8 mouse cellular contexts compared by ENCODE assay signal in the genomic region with DNA sequence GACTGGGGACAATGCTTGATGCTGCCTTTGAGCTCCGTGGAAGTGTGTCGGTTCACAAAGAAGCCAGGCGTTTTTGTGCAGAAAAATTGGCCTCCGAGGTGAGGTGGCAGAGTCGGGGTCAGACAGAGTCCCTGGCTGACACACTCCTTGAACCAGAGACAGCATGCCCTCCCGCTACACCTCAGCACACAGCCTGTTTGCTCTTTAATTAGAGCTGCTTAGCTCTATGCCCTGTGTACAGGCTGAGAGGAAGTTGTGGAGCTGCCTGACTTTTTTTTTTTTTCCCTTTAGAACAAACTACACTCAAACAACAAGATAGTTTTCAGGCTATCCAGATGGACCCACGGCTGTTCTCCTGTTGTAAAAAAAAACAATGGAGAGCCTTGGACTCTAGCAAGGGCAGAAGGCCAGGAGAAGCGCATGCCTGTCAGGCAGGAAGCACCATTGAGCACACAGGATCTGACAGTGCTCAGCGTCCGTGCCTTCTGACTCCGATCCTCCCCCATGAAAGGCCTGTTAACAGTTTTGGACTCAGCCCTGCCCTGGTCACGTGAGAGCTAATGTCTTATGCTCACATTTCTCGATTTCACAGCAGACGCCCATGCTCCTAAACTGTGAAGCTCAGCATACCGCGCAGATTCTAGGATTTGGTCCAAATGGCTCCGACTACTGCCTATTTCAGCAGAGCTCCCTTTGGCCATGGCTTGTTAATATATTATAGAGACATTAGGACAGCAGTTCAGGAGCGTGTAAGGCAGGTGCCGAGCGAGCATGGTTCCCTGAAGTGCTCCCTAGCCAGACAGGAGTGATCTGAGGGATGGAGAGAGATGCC. TPM values are rescaled to one million over a fixed set of nuclear protein-coding genes. Genes with fewer than 3 reads are reported as not detected.
DNase-seq lines count a peak whose midpoint lies in the region; ATAC-seq and TF ChIP-seq lines count a peak whose summit lies in the region.

No protein-coding gene starts in this region.

- no peaks in the 10 kb centered on the region for H3K9me3 ChIP-seq in intestine, embryonic 15.5 days
- H3K9me3 ChIP-seq in intestine, postnatal 0 days (ENCODE audit: control insufficient read depth), result no peaks in the 10 kb centered on the region
- no peaks in the 10 kb centered on the region for H3K9me3 ChIP-seq in heart, embryonic 15.5 days (replicated peaks)
- no peaks in the 10 kb centered on the region for H3K9me3 ChIP-seq in midbrain, embryonic 10.5 days (replicated peaks)
- H3K9me3 ChIP-seq in stomach, postnatal 0 days (ENCODE audit: control insufficient read depth, low read length), result no peaks in the 10 kb centered on the region

- H3K4me2 ChIP-seq in intestine, embryonic 15.5 days (replicated peaks), result no peak overlapping the region
- H3K4me2 ChIP-seq in intestine, postnatal 0 days (replicated peaks; ENCODE audit: low read depth), result no peak overlapping the region
- no peak overlapping the region for H3K4me2 ChIP-seq in heart, embryonic 15.5 days
- H3K4me2 ChIP-seq in stomach, postnatal 0 days (replicated peaks; ENCODE audit: low read depth), result no peak overlapping the region; the same call in 1 of the 2 replicates

- H3K36me3 ChIP-seq in intestine, embryonic 15.5 days, result no peaks in the 10 kb centered on the region
- H3K36me3 ChIP-seq in intestine, postnatal 0 days (ENCODE audit: control insufficient read depth, insufficient read depth), result no peaks in the 10 kb centered on the region; the same call in 1 of the 2 replicates
- H3K36me3 ChIP-seq in heart, embryonic 15.5 days, result no peaks in the 10 kb centered on the region
- no peaks in the 10 kb centered on the region for H3K36me3 ChIP-seq in midbrain, embryonic 10.5 days
- H3K36me3 ChIP-seq in stomach, postnatal 0 days (ENCODE audit: control insufficient read depth, insufficient read depth, low read length), result no peaks in the 10 kb centered on the region

- H3K4me3 ChIP-seq in intestine, embryonic 15.5 days (replicated peaks), result no peak overlapping the region
- no peak overlapping the region for H3K4me3 ChIP-seq in intestine, postnatal 0 days (ENCODE audit: low read depth, low read length)
- no peak overlapping the region for H3K4me3 ChIP-seq in heart, embryonic 15.5 days
- H3K4me3 ChIP-seq in midbrain, embryonic 10.5 days, result no peak overlapping the region
- H3K4me3 ChIP-seq in stomach, postnatal 0 days (ENCODE audit: low read depth, low read length), result no peak overlapping the region

- TF ChIP-seq CTCF in intestine, postnatal 0 days (IDR thresholded peaks at IDR 0.05; ENCODE audit: low read depth), result no peak
- TF ChIP-seq CTCF in stomach, postnatal 0 days (IDR thresholded peaks at IDR 0.05; ENCODE audit: low read depth), result no peak

- WGBS in intestine, embryonic 15.5 days, result 54% methylated on average over 20 of the region's 20 CpGs
- 50% methylated on average over 20 of the region's 20 CpGs for WGBS in intestine, postnatal 0 days
- 51% methylated on average over 20 of the region's 20 CpGs for WGBS in heart, embryonic 15.5 days
- WGBS in midbrain, embryonic 10.5 days, result 52% methylated on average over 20 of the region's 20 CpGs
- 42% methylated on average over 20 of the region's 20 CpGs for WGBS in stomach, postnatal 0 days

- TF ChIP-seq EP300 in stomach, postnatal 0 days (optimal IDR thresholded peaks at IDR 0.05), result no peak

- no peaks in the 10 kb centered on the region for H3K4me1 ChIP-seq in intestine, embryonic 15.5 days (replicated peaks)
- H3K4me1 ChIP-seq in intestine, postnatal 0 days (replicated peaks; ENCODE audit: control insufficient read depth, insufficient read depth, low read length), result no peaks in the 10 kb centered on the region
- peaks cover 3% of the 10 kb centered on the region for H3K4me1 ChIP-seq in heart, embryonic 15.5 days (replicated peaks)
- H3K4me1 ChIP-seq in midbrain, embryonic 10.5 days, result peaks cover 22% of the 10 kb centered on the region
- no peaks in the 10 kb centered on the region for H3K4me1 ChIP-seq in stomach, postnatal 0 days (replicated peaks; ENCODE audit: control insufficient read depth, insufficient read depth)

- no peaks in the 10 kb centered on the region for H3K27me3 ChIP-seq in intestine, embryonic 15.5 days (replicated peaks)
- no peaks in the 10 kb centered on the region for H3K27me3 ChIP-seq in intestine, postnatal 0 days (replicated peaks; ENCODE audit: control insufficient read depth, insufficient read depth, low read length)
- no peaks in the 10 kb centered on the region for H3K27me3 ChIP-seq in heart, embryonic 15.5 days
- peaks cover 5% of the 10 kb centered on the region; the same call in 1 of the 2 replicates for H3K27me3 ChIP-seq in midbrain, embryonic 10.5 days (ENCODE audit: low read depth, poor library complexity, severe bottlenecking)
- no peaks in the 10 kb centered on the region for H3K27me3 ChIP-seq in stomach, postnatal 0 days (ENCODE audit: control insufficient read depth, insufficient read depth, low read length)

- peak; percentile 58; the same call in 1 of the 2 replicates for ATAC-seq in intestine, embryonic 15.5 days
- no peak for ATAC-seq in intestine, postnatal 0 days
- ATAC-seq in heart, embryonic 15.5 days (replicated peaks; ENCODE audit: insufficient number of reproducible peaks, insufficient read depth, low FRiP score, low read depth), result peak; percentile 51; the same call in 1 of the 2 replicates
- ATAC-seq in stomach, postnatal 0 days (ENCODE audit: low FRiP score, low TSS enrichment), result peak; percentile 64; the same call in 1 of the 2 replicates

- peak; percentile 30 for DNase-seq in embryo, embryonic 11 days
- peak; percentile 26 to 64 for DNase-seq in layer of hippocampus, adult 8-10 months (ENCODE audit: low spot score in 2 of 2)
- peak; percentile 21 for DNase-seq in midbrain, embryonic 10.5 days (ENCODE audit: low spot score)
- DNase-seq in stomach, postnatal 0 days (ENCODE audit: low spot score), result peak; percentile 22
- no peak for DNase-seq in thymus, postnatal 10 days (ENCODE audit: low spot score in 2 of 2)

- H3K9ac ChIP-seq in intestine, embryonic 15.5 days, result no peak overlapping the region
- no peak overlapping the region for H3K9ac ChIP-seq in intestine, postnatal 0 days (ENCODE audit: low read depth, low read length)
- H3K9ac ChIP-seq in heart, embryonic 15.5 days, result no peak overlapping the region
- no peak overlapping the region for H3K9ac ChIP-seq in stomach, postnatal 0 days (ENCODE audit: low read length)

- no peak overlapping the region for H3K27ac ChIP-seq in intestine, embryonic 15.5 days
- H3K27ac ChIP-seq in intestine, postnatal 0 days (ENCODE audit: low read depth, low read length), result no peak overlapping the region
- H3K27ac ChIP-seq in heart, embryonic 15.5 days, result no peak overlapping the region
- peak overlapping the region; percentile 61 for H3K27ac ChIP-seq in midbrain, embryonic 10.5 days (replicated peaks)
- no peak overlapping the region for H3K27ac ChIP-seq in stomach, postnatal 0 days (replicated peaks)

RNA-seq across cellular contexts. Expression of a gene that starts 42.3 kb away (rescaled TPM):
- 15.1 and 17.4 TPM in 2 replicates for polyA plus RNA-seq in intestine, embryonic 15.5 days (2015; fragmentation: Nextera tagmentation; extraction: Ambion mirVana)
- 17.3 and 21.2 TPM in 2 replicates for polyA plus RNA-seq in intestine, postnatal 0 days (2015; fragmentation: Nextera tagmentation; extraction: Ambion mirVana)
- 10.2 and 12.5 TPM in 2 replicates for polyA plus RNA-seq in heart, embryonic 15.5 days (2015; fragmentation: Nextera tagmentation; extraction: Ambion mirVana)
- total RNA-seq in layer of hippocampus, adult 8-10 months (2022), result 1 to 10 TPM; 1.0 to 2.8 (median 2.4) TPM
- 2.6 and 3.4 TPM in 2 replicates for polyA plus RNA-seq in midbrain, embryonic 10.5 days (2016; fragmentation: Nextera tagmentation; extraction: Ambion mirVana)
- 7.1 and 7.7 TPM in 2 replicates for polyA plus RNA-seq in stomach, postnatal 0 days (2015; fragmentation: Nextera tagmentation; extraction: Ambion mirVana)

Comparison
In these comparisons a context has a peak if more than half of its experiments do, and no peak if none do; other contexts are left out.
1. DNase-seq: peak in embryo, embryonic 11 days (single experiment), layer of hippocampus, adult 8-10 months (2 of 2), midbrain, embryonic 10.5 days (single experiment) and stomach, postnatal 0 days (single experiment); none in thymus, postnatal 10 days (0 of 2).